Mouse (Mus musculus) intestine, postnatal 0 days (tissue): ENCODE results near the gene Tepsin. TPM values are rescaled to one million over a fixed set of nuclear protein-coding genes. Genes with fewer than 3 reads are reported as not detected.
A peak's percentile ranks its signal among the peaks of the same experiment; 100 is the strongest.

Experiments used
- ATAC-seq: fragments of 200-750 bp; cut with Nextera tagmentation; 2 replicates; pipeline ENCODE4 v1.8.0; 2017; ENCODE audit warnings: mild to moderate bottlenecking, moderate TSS enrichment, moderate library complexity
- H3K27ac ChIP-seq: fragments of 300-500 bp; sonication (generic); 2 replicates; pipeline ENCODE4 v1.5.1; 2014; ENCODE audit warnings: mild to moderate bottlenecking, low read depth, low read length, moderate library complexity
- H3K27me3 ChIP-seq: fragments of 300-500 bp; sonication (generic); replicated peaks from 2 replicates; pipeline ENCODE4 v1.6.1; 2014; ENCODE audit warnings: low read length, mixed read lengths; ENCODE audit not compliant: control insufficient read depth, insufficient read depth
- H3K36me3 ChIP-seq: fragments of 300-500 bp; sonication (generic); 2 replicates; pipeline ENCODE4 v1.6.1; 2014; ENCODE audit warnings: mild to moderate bottlenecking, moderate library complexity; ENCODE audit not compliant: control insufficient read depth, insufficient read depth
- H3K4me1 ChIP-seq: fragments of 300-500 bp; sonication (generic); replicated peaks from 2 replicates; pipeline ENCODE4 v1.6.1; 2014; ENCODE audit warnings: antibody characterized with exemption, low read length, mixed read lengths; ENCODE audit not compliant: control insufficient read depth, insufficient read depth
- H3K4me2 ChIP-seq: fragments of 300-500 bp; sonication (generic); replicated peaks from 2 replicates; pipeline ENCODE4 v1.6.1; 2014; ENCODE audit warnings: low read depth, mild to moderate bottlenecking, moderate library complexity
- H3K4me3 ChIP-seq: fragments of 300-500 bp; sonication (generic); 2 replicates; pipeline ENCODE4 v1.5.1; 2014; ENCODE audit warnings: low read depth, low read length
- H3K9ac ChIP-seq: fragments of 300-500 bp; sonication (generic); 2 replicates; pipeline ENCODE4 v1.6.1; 2014; ENCODE audit warnings: mild to moderate bottlenecking, low read depth, low read length
- H3K9me3 ChIP-seq: fragments of 300-500 bp; sonication (generic); 2 replicates; pipeline ENCODE4 v1.6.1; 2016; ENCODE audit warnings: mixed run types; ENCODE audit not compliant: control insufficient read depth
- CTCF ChIP-seq: sonication (generic); IDR thresholded peaks from 2 replicates; pipeline ENCODE4 v1.5.1; 2016; ENCODE audit warnings: low read depth, mild to moderate bottlenecking, control low read depth, antibody characterized with exemption, moderate library complexity
- whole genome bisulfite sequencing: fragments of 180-500 bp; shearing (Covaris S2); extraction: QIAGEN DNeasy Blood & Tissue Kit; methylation state at CpG from one replicate; pipeline ENCODE4 v1.1.7; 2014; 5-methylcytosine and 5-hydroxymethylcytosine counted together
- polyA plus RNA-seq: library from polyadenylated mRNA; unstranded; fragments of >200 nt; fragmentation: Nextera tagmentation; extraction: Ambion mirVana; gene quantifications from 2 replicates; pipeline ENCODE4 v1.2.1, GENCODE M21; 2015

Gene Tepsin
- polyA plus RNA-seq, 1 experiment from 2014 or later: 13.5 TPM

- Histone ChIP-seq H3K27ac (no peak overlapping the region), H3K9me3 (no peaks in the 10 kb centered on the region), H3K4me3 (no peak overlapping the region), H3K4me1 (no peaks in the 10 kb centered on the region), H3K4me2 (no peak overlapping the region), H3K27me3 (no peaks in the 10 kb centered on the region), H3K9ac (no peak overlapping the region), H3K36me3 (peaks cover 65% of the 10 kb centered on the region)
- 42% methylated on average over 2 of the region's 2 CpGs for WGBS
- no peak for ATAC-seq
- TF ChIP-seq CTCF: no peak
Measured at GRCm38 (mm10) chr11:120107026-120107425, 8.5 kb upstream of the Tepsin start.

DNA sequence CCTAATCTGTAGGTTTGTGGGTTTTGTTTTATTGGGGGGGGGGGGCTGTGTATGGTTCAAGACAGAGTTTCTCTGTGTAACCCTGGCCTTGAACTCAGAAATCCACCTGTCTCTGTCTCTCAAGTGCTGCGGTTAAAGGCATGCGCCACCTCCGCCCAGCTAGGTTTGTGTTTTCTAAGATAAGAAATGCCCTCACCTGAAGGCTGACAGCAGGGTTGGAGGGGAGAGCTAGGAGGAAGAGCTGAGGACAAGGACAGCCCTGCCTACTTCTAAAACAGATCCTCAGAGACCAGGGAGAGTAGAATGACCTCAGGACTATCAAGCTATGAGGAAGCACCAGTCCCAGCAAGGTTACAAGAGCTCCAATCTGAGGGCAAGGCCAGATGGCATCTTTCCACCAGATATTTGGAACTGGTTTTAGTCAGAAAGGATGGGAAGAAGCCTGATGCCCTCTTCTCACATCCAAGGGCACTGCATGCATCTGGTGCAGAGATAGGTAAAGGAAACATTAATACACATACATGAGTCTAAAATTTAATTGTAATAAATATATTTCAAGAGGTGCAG is 5.0 kb upstream of the Tepsin start:
- H3K4me3 ChIP-seq: no peak overlapping the region
- peaks cover 45% of the 10 kb centered on the region for H3K36me3 ChIP-seq
- H3K27ac ChIP-seq: no peak overlapping the region
- no peak for ATAC-seq
- H3K4me2 ChIP-seq: no peak overlapping the region
- no peaks in the 10 kb centered on the region for H3K9me3 ChIP-seq
- no peaks in the 10 kb centered on the region for H3K27me3 ChIP-seq
- H3K9ac ChIP-seq: no peak overlapping the region
- no peak for TF ChIP-seq CTCF
- 54% methylated on average over 3 of the region's 3 CpGs for WGBS
- 0 out of 2 replicates have a peak, but pooled peaks cover 4% of the 10 kb centered on the region for H3K4me1 ChIP-seq

DNA sequence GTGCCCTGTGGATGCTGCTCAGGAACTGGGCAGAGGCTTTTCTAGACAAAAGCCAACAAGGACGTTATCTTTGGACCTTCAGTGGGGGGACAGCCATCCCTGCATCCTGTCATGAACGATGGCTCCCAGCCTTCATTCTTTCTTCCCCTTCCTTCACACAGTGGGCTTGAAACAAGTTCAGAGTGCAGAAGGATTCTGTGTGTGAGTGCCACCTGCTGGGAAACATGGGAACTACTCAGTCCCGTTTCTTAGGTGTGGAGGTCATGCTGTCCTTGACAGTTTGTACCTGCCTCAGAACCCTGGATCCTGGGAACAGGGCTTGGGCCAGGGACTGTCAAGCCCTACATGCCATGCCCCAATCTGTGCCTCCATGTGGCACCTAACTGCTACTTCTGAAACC is 2.5 kb upstream of the Tepsin start:
- ATAC-seq: no peak
- Histone ChIP-seq H3K27me3 (no peaks in the 10 kb centered on the region), H3K9me3 (no peaks in the 10 kb centered on the region), H3K27ac (no peak overlapping the region), H3K4me1 (peaks cover 11% of the 10 kb centered on the region; the same call in 1 of the 2 replicates), H3K36me3 (peaks cover 37% of the 10 kb centered on the region), H3K9ac (no peak overlapping the region), H3K4me3 (no peak overlapping the region), H3K4me2 (no peak overlapping the region)
- peak; percentile 94 for TF ChIP-seq CTCF
- 1% methylated on average over 3 of the region's 3 CpGs for WGBS

DNA sequence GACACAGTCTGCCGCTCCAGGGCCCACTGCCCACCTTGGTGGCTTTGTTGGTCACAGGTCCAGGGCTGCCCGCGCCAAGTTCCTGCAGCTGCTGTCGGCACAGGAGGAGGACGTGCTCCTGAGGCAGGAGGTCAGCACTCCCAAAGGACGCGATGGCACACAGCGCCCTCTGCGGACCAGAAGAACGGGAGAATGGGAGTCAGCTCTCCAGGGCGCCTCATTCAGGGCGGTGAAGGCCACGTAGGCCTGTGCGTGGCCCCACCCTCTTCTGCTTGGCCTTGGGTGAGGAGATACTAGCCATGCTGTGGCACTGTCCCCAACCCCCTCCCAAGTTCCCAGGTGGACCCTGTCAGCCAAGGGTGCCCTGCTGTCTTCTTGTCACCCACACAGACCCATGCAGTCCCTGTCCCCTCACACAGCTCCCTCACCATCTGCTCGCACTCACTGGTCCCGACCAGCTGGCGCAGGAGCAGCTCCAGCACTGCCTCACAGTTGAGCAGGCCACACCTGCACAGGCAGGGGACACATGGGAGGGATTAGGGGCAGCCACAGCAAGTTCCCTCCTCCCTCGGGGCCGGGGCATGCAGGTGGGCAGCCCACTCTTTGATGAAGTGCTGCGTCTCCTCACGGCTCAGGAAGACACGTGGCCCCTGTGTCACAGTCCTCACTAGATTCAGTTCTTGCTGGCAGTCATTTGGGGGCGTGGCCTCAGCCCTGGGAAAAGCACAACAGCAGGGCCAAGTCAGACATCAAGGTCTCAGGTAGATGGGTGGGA is 5.5 kb downstream of the Tepsin start:
- 76% methylated on average over 20 of the region's 23 CpGs for WGBS
- peak; percentile 16; the same call in 1 of the 2 replicates for ATAC-seq
- H3K36me3 ChIP-seq: peaks cover 61% of the 10 kb centered on the region

GRCm38 (mm10) chr11:120090661-120091060 is 7.9 kb downstream of the Tepsin start:
- WGBS: 91% methylated on average over 4 of the region's 4 CpGs
- no peak overlapping the region for H3K4me3 ChIP-seq
- TF ChIP-seq CTCF: no peak
- no peak overlapping the region; the same call in 1 of the 2 replicates for H3K27ac ChIP-seq
- 0 out of 2 replicates have a peak, but pooled peaks cover 2% of the 10 kb centered on the region for H3K4me1 ChIP-seq
- H3K9me3 ChIP-seq: no peaks in the 10 kb centered on the region
- no peaks in the 10 kb centered on the region for H3K27me3 ChIP-seq
- ATAC-seq: no peak
- no peak overlapping the region for H3K9ac ChIP-seq
- H3K4me2 ChIP-seq: no peak overlapping the region
- H3K36me3 ChIP-seq: peaks cover 50% of the 10 kb centered on the region

More for the DNA sequence above, 5.5 kb downstream of the Tepsin start:
- H3K27me3 ChIP-seq: no peaks in the 10 kb centered on the region
- H3K4me2 ChIP-seq: no peak overlapping the region
- peaks cover 6% of the 10 kb centered on the region; the same call in 1 of the 2 replicates for H3K4me1 ChIP-seq
- H3K9me3 ChIP-seq: no peaks in the 10 kb centered on the region
- H3K27ac ChIP-seq: no peak overlapping the region
- no peak overlapping the region for H3K4me3 ChIP-seq
- TF ChIP-seq CTCF: peak; percentile 40
- no peak overlapping the region for H3K9ac ChIP-seq

DNA sequence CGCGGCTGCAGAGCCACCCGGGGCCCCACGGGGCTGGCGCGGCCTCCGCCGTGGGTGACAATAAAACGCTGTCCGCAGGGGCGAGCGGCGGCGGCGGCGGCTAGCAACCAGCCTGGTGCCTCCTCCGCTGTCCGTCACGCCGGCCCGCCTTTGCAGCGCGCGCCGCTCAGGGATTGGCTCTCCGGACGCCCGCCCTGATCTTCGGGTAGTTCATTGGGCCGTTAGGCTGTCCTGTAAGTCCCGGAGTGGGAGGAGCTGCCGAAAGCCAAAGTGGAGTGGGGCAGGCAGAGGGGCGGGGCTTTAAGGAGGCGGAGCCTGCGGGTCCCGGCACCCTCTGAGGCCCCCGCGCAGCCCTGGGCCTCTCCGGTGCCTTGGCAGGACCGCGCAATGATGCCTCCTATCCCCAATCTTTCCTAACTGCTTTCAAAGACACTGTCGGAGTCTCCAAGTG is 11.8 kb downstream of the Tepsin start, which contains the start of gene Cep131:
TSS of gene Cep131 (minus strand) at position 126 of the 451 bp plus-strand sequence.
- Histone ChIP-seq H3K4me3 (peak within 1 kb of the TSS; percentile 86), H3K9me3 (no peaks in the 10 kb centered on the region), H3K27ac (peak within 1 kb of the TSS; percentile 16; the same call in 1 of the 2 replicates), H3K27me3 (no peaks in the 10 kb centered on the region), H3K4me2 (peak within 1 kb of the TSS; percentile 99), H3K4me1 (0 out of 2 replicates have a peak, but pooled peaks cover 2% of the 10 kb centered on the region), H3K9ac (peak within 1 kb of the TSS; percentile 84), H3K36me3 (peaks cover 25% of the 10 kb centered on the region)
- ATAC-seq: peak; percentile 99
- TF ChIP-seq CTCF: no peak
- under 1% methylated on average over 42 of the region's 42 CpGs for WGBS
